Mouse (Mus musculus) MEL (cell line): ENCODE data around the gene Pidd1. TPM values are rescaled to one million over a fixed set of nuclear protein-coding genes. Genes with fewer than 3 reads are reported as not detected.

Experiments
- DNase-seq: peaks from one replicate; pipeline ENCODE4 v3.0.0; 2011; ENCODE audit warnings: low read depth, low spot score
- H3K27ac ChIP-seq: 2 replicates; pipeline ENCODE4 v1.5.1; 2012; ENCODE audit warnings: low read depth, mild to moderate bottlenecking, control low read depth, low read length, moderate library complexity; ENCODE audit not compliant: control insufficient read depth
- H3K27me3 ChIP-seq, 2 experiments: fragments of 150-350 bp in 1 of 2; sonication (generic) in 1 of 2; 2 replicates each; pipeline ENCODE4 v1.6.1; 2012; ENCODE audit warnings: low read length in 2 of 2, mild to moderate bottlenecking in 2 of 2, improper control_type of control experiment in 1 of 2, moderate library complexity in 1 of 2; ENCODE audit not compliant: insufficient read depth in 2 of 2, control insufficient read depth in 1 of 2
- H3K36me3 ChIP-seq, 2 experiments: 2 replicates each; pipeline ENCODE4 v1.6.1; 2012 to 2014; ENCODE audit warnings: low read length in 2 of 2, improper control_type of control experiment in 1 of 2, inconsistent platforms in 1 of 2, mild to moderate bottlenecking in 1 of 2; ENCODE audit not compliant: insufficient read depth in 2 of 2, control insufficient read depth in 1 of 2
- H3K4me1 ChIP-seq, 2 experiments: fragments of 150-350 bp in 1 of 2; sonication (generic) in 1 of 2; 2 replicates each; pipeline ENCODE4 v1.6.1; 2012; ENCODE audit warnings: low read length in 2 of 2, improper control_type of control experiment in 1 of 2, mild to moderate bottlenecking in 1 of 2; ENCODE audit not compliant: insufficient read depth in 2 of 2, control insufficient read depth in 1 of 2
- H3K4me3 ChIP-seq, 2 experiments: fragments of 150-350 bp in 1 of 2; sonication (generic) in 1 of 2; 2 replicates each; pipeline ENCODE4 v1.5.1; 2012; ENCODE audit warnings: low read depth in 2 of 2, low read length in 2 of 2, mild to moderate bottlenecking in 2 of 2, moderate library complexity in 2 of 2, control low read depth in 1 of 2, improper control_type of control experiment in 1 of 2; ENCODE audit not compliant: control insufficient read depth in 1 of 2, insufficient read depth in 1 of 2
- H3K79me2 ChIP-seq: 2 replicates; pipeline ENCODE4 v1.6.1; 2012; ENCODE audit warnings: mild to moderate bottlenecking, low read length, moderate library complexity; ENCODE audit not compliant: control insufficient read depth, poor library complexity, insufficient read depth
- H3K9ac ChIP-seq: 2 replicates; pipeline ENCODE4 v1.6.1; 2012; ENCODE audit warnings: low read depth, mild to moderate bottlenecking, control low read depth, low read length, moderate library complexity; ENCODE audit not compliant: control insufficient read depth, poor library complexity, severe bottlenecking
- H3K9me3 ChIP-seq: fragments of 150-350 bp; sonication (generic); replicated peaks from 2 replicates; pipeline ENCODE4 v1.6.1; 2012; ENCODE audit warnings: mild to moderate bottlenecking, low read length, improper control_type of control experiment, moderate library complexity; ENCODE audit not compliant: insufficient read depth
- CHD2 ChIP-seq: IDR thresholded peaks from 2 replicates; pipeline ENCODE4 v1.6.1; 2011; ENCODE audit warnings: low read length, improper control_type of control experiment
- E2F4 ChIP-seq: IDR thresholded peaks from 2 replicates; pipeline ENCODE4 v1.6.1; 2011; ENCODE audit warnings: low read depth, low read length, improper control_type of control experiment, borderline replicate concordance
- GATA1 ChIP-seq: IDR thresholded peaks from 2 replicates; pipeline ENCODE4 v1.6.1; 2011; ENCODE audit warnings: low read depth, low read length, improper control_type of control experiment
- HCFC1 ChIP-seq: IDR thresholded peaks from 2 replicates; pipeline ENCODE4 v1.6.1; 2012; ENCODE audit warnings: low read depth, mild to moderate bottlenecking, inconsistent platforms, low read length, improper control_type of control experiment, moderate library complexity
- JUND ChIP-seq: IDR thresholded peaks from 2 replicates; pipeline ENCODE4 v1.6.1; 2011; ENCODE audit warnings: low read depth, mild to moderate bottlenecking, improper control_type of control experiment, low read length
- KAT2A ChIP-seq: conservative IDR thresholded peaks from 2 replicates; pipeline ENCODE4 v1.6.1; 2012; ENCODE audit warnings: low read depth, low read length, improper control_type of control experiment, inconsistent platforms
- MEF2A ChIP-seq: IDR thresholded peaks from 2 replicates; pipeline ENCODE4 v1.6.1; 2014; ENCODE audit warnings: low read depth, mild to moderate bottlenecking, inconsistent platforms, low read length, improper control_type of control experiment; ENCODE audit not compliant: poor library complexity, insufficient replicate concordance, severe bottlenecking; ENCODE audit errors: extremely low read depth
- MXI1 ChIP-seq: IDR thresholded peaks from 2 replicates; pipeline ENCODE4 v1.6.1; 2011; ENCODE audit warnings: mild to moderate bottlenecking, low read depth, low read length, improper control_type of control experiment
- NELFE ChIP-seq: IDR thresholded peaks from 2 replicates; pipeline ENCODE4 v1.6.1; 2011; ENCODE audit warnings: low read depth, low read length, improper control_type of control experiment
- NRF1 ChIP-seq: IDR thresholded peaks from 2 replicates; pipeline ENCODE4 v1.6.1; 2014; ENCODE audit warnings: low read depth, mild to moderate bottlenecking, inconsistent platforms, low read length, improper control_type of control experiment, moderate library complexity; ENCODE audit not compliant: poor library complexity, insufficient read depth, severe bottlenecking
- POLR2A ChIP-seq, 2 experiments: IDR thresholded peaks; 2 replicates each; pipeline ENCODE4 v1.6.1; 2011 to 2012; ENCODE audit warnings: low read length in 2 of 2, mild to moderate bottlenecking in 2 of 2, control low read depth in 1 of 2, improper control_type of control experiment in 1 of 2, low read depth in 1 of 2, moderate library complexity in 1 of 2; ENCODE audit not compliant: control insufficient read depth in 1 of 2, insufficient read depth in 1 of 2, poor library complexity in 1 of 2
- POLR2AphosphoS5 ChIP-seq: IDR thresholded peaks from 2 replicates; pipeline ENCODE4 v1.6.1; 2012; ENCODE audit warnings: low read depth, borderline replicate concordance, mild to moderate bottlenecking, inconsistent platforms, low read length, moderate library complexity, mixed read lengths
- RAD21 ChIP-seq: IDR thresholded peaks from 2 replicates; pipeline ENCODE4 v1.6.1; 2011; ENCODE audit warnings: mild to moderate bottlenecking, low read depth, low read length, improper control_type of control experiment
- RCOR1 ChIP-seq: IDR thresholded peaks from 2 replicates; pipeline ENCODE4 v1.6.1; 2012; ENCODE audit warnings: low read depth, mild to moderate bottlenecking, inconsistent platforms, low read length, improper control_type of control experiment
- TAL1 ChIP-seq: IDR thresholded peaks from 2 replicates; pipeline ENCODE4 v1.6.1; 2012; ENCODE audit warnings: mild to moderate bottlenecking, inconsistent platforms, low read length, moderate library complexity, mixed read lengths
- UBTF ChIP-seq: IDR thresholded peaks from 2 replicates; pipeline ENCODE4 v1.6.1; 2012; ENCODE audit warnings: low read depth, mild to moderate bottlenecking, inconsistent platforms, low read length, improper control_type of control experiment, moderate library complexity, borderline replicate concordance; ENCODE audit not compliant: insufficient read depth
- USF2 ChIP-seq, 2 experiments: IDR thresholded peaks; 2 replicates each; pipeline ENCODE4 v1.6.1; 2011 to 2012; ENCODE audit warnings: improper control_type of control experiment in 2 of 2, low read length in 2 of 2, borderline replicate concordance in 1 of 2, inconsistent platforms in 1 of 2, low read depth in 1 of 2, mild to moderate bottlenecking in 1 of 2; ENCODE audit not compliant: insufficient read depth in 1 of 2
- ZC3H11A ChIP-seq: IDR thresholded peaks from 2 replicates; pipeline ENCODE4 v1.6.1; 2012; ENCODE audit warnings: low read depth, mild to moderate bottlenecking, inconsistent platforms, low read length, improper control_type of control experiment
- ZKSCAN1 ChIP-seq: IDR thresholded peaks from 2 replicates; pipeline ENCODE4 v1.6.1; 2012; ENCODE audit warnings: low read depth, mild to moderate bottlenecking, inconsistent platforms, low read length, improper control_type of control experiment, moderate library complexity
- ZNF384 ChIP-seq: IDR thresholded peaks from 2 replicates; pipeline ENCODE4 v1.6.1; 2012; ENCODE audit warnings: low read depth, mild to moderate bottlenecking, inconsistent platforms, low read length, improper control_type of control experiment
- polyA plus RNA-seq, 2 experiments: library from polyadenylated mRNA; stranded (reverse) in 1 of 2; unstranded in 1 of 2; fragments of >175 nt in 1 of 2; fragments of >200 nt in 1 of 2; gene quantifications; 2 replicates each; pipeline versions ENCODE4 v1.2.1 to v1.2.4; 2012; ENCODE audit warnings: low replicate concordance in 2 of 2, low read depth in 1 of 2; ENCODE audit not compliant: insufficient read length in 2 of 2, insufficient read depth in 1 of 2, missing spikeins in 1 of 2
- total RNA-seq: library from RNA; depleted of rRNA; stranded (reverse); fragments of 300-350 nt; gene quantifications from 2 replicates; pipeline ENCODE4 v1.2.3, GENCODE M21; 2012

Gene Pidd1
- total and polyA plus RNA-seq, 3 experiments = 6.4 to 27.2 TPM; not detected in 1

GRCm38 (mm10) chr7:141478270-141478748 lies 34.5 kb upstream of the Pidd1 start:
- no peak for TF ChIP-seq MXI1
- no peak for TF ChIP-seq E2F4
- no peak for TF ChIP-seq RCOR1
- no peak for TF ChIP-seq NRF1
- Histone ChIP-seq H3K9ac (no peak overlapping the region), H3K4me1 (peaks cover 3 to 22% of the 10 kb centered on the region in 2 experiments; a peak in 3 of 4 replicates), H3K27me3 (no peaks in the 10 kb centered on the region), H3K4me3 (no peak overlapping the region), H3K9me3 (no peaks in the 10 kb centered on the region), H3K27ac (no peak overlapping the region), H3K79me2 (peaks cover 47% of the 10 kb centered on the region), H3K36me3 (peaks cover 0 to 16% of the 10 kb centered on the region in 2 experiments; a peak in 2 of 4 replicates)
- no peak for DNase-seq

GRCm38 (mm10) chr7:141477578-141478269 lies 33.9 kb upstream of the Pidd1 start:
- Histone ChIP-seq H3K4me1 (peaks cover 3 to 22% of the 10 kb centered on the region in 2 experiments; a peak in 3 of 4 replicates), H3K9me3 (no peaks in the 10 kb centered on the region), H3K79me2 (peaks cover 49% of the 10 kb centered on the region), H3K9ac (peak overlapping the region; percentile 98; the same call in 1 of the 2 replicates), H3K36me3 (peaks cover 0 to 16% of the 10 kb centered on the region in 2 experiments; a peak in 2 of 4 replicates), H3K27ac (no peak overlapping the region; the same call in 1 of the 2 replicates), H3K27me3 (no peaks in the 10 kb centered on the region), H3K4me3 (no peak overlapping the region)
- TF ChIP-seq GATA1 (no peak), MXI1 (no peak), ZNF384 (no peak), HCFC1 (no peak), USF2 (IDR thresholded peaks at IDR 0.05; ENCODE audit: borderline replicate concordance in 1 of 2, insufficient read depth in 1 of 2, low read depth in 1 of 2, low read length in 2 of 2) (no peak), NELFE (no peak), JUND (no peak), POLR2A (IDR thresholded peaks at IDR 0.05; ENCODE audit: control insufficient read depth in 1 of 2, insufficient read depth in 1 of 2, low read depth in 1 of 2, low read length in 2 of 2, poor library complexity in 1 of 2) (no peak), POLR2AphosphoS5 (no peak), CHD2 (no peak), RAD21 (no peak), TAL1 (no peak), UBTF (no peak), ZC3H11A (no peak), KAT2A (no peak), E2F4 (no peak), MEF2A (no peak), ZKSCAN1 (no peak)
- DNase-seq = no peak
